Mouse (Mus musculus) frontal cortex, adult (tissue): ENCODE results near the gene Ms4a6b.
"Not testable (repeated sequence)": the region's sequence is repeated elsewhere in the genome, so short reads cannot be mapped to it uniquely, and the experiment has no call there.

Experiments
- ATAC-seq: cut with Nextera tagmentation; 2 replicates; pipeline ENCODE4 v1.9.2; 2017; ENCODE audit warnings: mild to moderate bottlenecking, moderate library complexity, mixed read lengths; ENCODE audit not compliant: low TSS enrichment

The Ms4a6b gene

GRCm38 (mm10) chr19:11516246-11516645 is at the start of gene Ms4a6b:
TSS of gene Ms4a6b (plus strand) at chr19:11516512.
- no peak for ATAC-seq

DNA sequence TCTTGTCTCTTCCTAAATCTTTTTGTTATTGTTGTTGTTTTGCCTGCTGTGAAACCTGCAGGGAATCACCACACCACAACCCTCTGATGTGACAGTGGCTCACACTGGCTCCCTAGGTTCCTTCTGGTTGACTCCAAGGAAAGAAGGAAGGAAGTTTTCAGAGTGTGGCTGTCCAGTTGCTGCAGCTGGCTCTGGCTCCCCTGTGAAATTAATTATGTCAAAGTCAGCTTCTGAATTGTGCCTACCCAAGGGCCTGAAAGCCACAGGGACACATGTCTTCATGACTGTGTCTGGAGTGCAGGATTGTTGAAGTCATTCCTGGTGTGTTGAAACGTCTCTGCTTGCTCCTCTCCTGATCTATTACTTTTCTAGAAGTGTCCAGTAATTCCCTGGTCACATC is 48.0 kb upstream of the Ms4a6b start:
- not testable (repeated sequence) for ATAC-seq

DNA sequence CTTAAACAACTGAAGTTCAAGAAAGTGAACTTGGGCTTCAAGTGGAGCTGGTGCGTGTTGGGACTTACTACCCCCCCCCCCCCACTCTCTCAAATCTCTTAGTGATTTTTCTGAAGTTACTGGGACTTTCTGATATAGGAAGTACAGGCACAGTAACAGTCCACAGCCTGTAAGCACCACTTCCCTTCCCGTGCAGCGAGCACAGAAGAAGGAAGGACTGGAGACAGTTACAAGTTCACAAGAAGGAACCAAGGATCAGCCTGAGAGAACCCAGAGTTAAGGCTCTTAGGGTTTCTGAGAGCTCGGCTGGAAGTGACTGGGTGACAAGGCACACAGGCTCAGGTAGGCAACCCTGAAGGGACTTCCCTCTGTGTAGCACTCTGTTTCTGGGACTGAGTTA is 47.1 kb upstream of the Ms4a6b start, which contains the start of gene Ms4a6c:
Gene Ms4a6c, plus strand, starts transcription at position 152 of the 400 bp plus-strand sequence.
- ATAC-seq: not testable (repeated sequence)

- ATAC-seq: no peak
Observed at GRCm38 (mm10) chr19:11479714-11480113, 36.6 kb upstream of the Ms4a6b start.

DNA sequence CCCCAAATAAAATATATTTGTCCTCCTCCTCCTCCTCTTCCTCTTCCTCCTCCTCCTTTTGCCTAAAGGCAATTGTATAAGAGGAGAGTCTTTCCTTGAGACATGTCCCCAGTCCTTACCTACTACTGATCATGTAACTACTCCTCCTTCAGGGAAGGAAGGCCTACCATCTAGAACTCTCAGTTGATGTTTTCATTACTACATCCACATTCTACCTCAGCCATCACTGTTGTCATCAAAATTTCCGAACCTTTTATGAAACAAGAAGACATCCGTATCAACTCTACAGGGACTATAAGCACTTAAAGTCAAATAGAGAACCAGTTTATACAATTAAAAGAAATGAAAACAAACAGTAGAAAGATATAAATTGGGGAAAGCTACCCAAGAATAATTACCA is 33.6 kb upstream of the Ms4a6b start:
- ATAC-seq: no peak

DNA sequence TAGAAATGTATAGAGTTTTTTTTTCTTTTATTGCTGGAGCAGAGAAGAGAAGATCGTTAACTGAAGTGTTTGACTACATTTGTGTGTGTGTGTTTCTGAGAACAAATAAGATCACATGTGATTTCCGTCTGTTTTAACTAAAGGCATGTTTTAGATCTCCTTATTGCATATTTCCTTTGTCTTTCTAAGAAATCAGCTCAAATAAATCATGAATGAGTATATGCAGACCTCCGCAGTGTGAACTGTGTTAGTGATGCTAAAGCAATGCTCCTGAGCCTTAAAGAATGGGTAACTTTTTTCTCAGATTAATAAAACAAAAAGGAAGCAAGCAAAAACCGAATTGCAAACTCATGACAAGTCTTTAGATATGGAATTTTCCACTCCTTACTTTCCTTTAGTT is 32.4 kb upstream of the Ms4a6b start:
- no peak for ATAC-seq

DNA sequence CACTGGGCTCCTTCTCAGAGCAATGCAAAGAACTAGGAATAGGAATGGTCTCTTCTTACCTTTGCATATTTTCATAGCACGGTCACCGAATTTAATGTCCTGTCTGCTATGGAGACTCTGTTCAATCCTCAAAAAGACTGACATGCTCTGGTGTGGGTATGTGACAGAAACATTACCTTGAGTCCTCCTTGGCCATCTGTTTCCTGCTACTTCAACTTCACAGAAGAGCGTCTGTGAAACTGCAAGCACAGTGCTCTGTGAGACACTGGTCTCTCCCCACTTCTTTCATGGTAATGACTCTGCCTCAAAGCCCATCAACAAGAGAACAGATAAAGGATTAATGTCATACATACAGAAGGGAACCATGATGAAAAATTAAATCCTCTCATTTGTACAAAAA is 31.9 kb upstream of the Ms4a6b start:
- peak; percentile 64 for ATAC-seq

GRCm38 (mm10) chr19:11485266-11485665 is 31.0 kb upstream of the Ms4a6b start:
- no peak for ATAC-seq

- ATAC-seq: peak; percentile 83
Observed at GRCm38 (mm10) chr19:11485746-11486145, 30.6 kb upstream of the Ms4a6b start, which contains the start of gene Gm8369. TSS of gene Gm8369 (plus strand) at chr19:11485938.

- no peak for ATAC-seq
Observed at GRCm38 (mm10) chr19:11486599-11486998, 29.7 kb upstream of the Ms4a6b start.

GRCm38 (mm10) chr19:11491406-11492189 is 24.7 kb upstream of the Ms4a6b start:
- no peak for ATAC-seq

- ATAC-seq: no peak
Observed at GRCm38 (mm10) chr19:11492671-11493070, 23.6 kb upstream of the Ms4a6b start.

DNA sequence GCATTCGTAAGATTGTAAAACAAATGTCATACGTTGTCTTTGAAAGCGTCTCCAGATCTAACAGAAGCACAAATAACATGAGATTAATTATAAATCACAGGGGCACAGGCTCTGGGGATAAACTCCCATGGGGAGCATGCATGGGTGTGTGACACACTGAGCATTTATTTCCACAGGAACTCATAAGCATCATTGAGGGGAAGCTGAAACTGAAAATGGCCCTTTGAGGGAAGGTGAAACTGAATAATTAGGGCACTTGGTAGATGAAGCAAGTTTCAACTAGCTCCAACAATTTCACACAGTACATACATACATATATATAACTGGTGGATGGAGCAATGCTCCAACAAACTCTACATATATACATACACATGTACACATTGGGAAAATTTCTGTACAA is 21.8 kb upstream of the Ms4a6b start:
- ATAC-seq: no peak

DNA sequence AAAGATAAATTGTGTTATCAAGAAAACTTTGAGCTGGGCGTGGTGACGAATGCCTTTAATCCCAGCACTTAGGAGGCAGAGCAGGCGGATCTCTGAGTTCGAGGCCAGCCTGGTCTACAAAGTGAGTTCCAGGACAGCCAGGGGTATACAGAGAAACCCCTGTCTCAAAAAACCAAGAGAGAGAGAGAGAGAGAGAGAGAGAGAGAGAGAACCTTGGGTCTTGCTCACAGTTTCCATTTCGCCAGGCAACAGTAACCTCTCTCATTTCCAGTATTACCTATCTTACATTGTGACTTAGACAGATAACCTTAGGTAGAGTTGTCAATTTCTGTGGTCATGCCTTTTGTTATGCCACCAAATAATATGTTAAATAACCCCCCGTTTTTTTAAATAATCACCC is 20.0 kb upstream of the Ms4a6b start:
- ATAC-seq: no peak

DNA sequence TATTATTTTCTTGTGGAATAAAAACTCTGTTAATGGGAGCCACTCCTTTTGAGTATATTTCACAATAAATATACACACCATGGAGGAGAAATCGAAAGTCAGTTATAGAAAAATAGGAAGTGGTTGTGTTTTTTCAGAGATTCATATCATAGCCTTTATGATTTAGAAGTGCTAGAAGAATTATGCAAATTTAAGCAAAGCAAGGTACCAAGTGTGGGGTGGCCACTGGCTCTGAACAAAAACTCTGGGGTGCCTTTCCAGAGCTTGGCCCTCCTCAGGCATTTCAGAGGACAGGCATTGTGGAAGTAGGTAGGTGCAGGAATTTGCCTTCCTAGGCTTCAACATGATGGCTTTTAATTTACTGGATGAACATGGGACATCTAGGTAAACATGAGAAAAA is 19.0 kb upstream of the Ms4a6b start:
- ATAC-seq: not testable (repeated sequence)

DNA sequence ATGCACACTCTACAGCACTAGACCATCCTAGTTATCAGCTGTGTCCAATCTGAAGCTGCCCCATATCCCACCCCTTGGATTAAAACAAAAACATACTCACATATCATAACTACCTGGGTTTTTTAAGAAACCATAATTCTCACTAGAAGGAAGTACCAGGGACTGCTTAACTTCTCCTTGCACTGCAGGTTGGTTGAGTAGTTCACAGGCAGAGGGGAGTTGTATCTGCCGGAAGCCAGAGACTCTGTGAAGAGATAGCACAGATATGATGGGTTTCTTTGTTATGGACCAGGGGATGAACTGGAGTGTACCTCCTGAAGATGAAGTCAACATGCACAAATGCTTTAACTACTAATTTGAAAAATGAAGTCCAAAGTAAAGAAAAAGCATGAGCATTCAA is 15.5 kb upstream of the Ms4a6b start:
- ATAC-seq: no peak

GRCm38 (mm10) chr19:11501326-11501725 is 15.0 kb upstream of the Ms4a6b start:
- ATAC-seq: no peak

DNA sequence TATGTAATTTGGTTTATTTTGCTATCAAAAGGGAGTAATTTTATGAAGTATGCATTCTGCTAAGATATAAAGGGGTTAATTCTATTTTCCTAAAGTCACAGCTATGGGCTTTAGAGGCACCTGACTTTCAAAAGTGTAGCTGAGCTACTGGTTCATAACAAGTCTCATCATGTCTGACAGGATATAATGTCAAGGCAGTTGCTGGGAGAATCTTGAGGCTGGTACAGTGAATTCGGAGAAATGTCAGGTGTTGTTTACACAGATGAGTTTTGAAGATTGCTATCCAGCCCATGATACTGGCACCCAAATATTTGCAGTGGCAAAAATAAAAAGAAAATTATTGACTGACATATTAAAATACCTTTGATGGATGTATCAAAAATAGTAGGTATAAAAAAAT is 11.5 kb upstream of the Ms4a6b start:
- ATAC-seq: no peak

- no peak for ATAC-seq
Observed at GRCm38 (mm10) chr19:11513458-11513857, 2.9 kb upstream of the Ms4a6b start.

DNA sequence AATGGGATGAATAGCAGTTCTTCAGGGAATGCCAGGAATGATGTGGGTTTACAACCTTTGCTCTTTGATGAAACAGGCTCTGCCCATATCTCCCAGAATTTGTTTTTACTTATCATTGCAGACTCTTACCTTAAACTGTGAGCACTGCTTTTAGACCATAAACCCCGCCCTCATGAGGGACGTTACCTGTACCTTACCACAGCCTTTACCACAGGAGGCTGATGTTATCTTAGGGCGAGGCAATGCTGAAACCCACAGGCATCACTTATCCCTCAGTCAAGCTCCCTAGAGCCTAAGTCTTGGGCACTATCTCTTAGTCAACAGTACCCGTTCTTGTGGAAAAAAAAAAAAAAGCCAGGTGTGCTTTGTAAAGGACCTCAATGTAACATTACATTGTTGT is 533 bp downstream of the Ms4a6b start:
- no peak for ATAC-seq

- ATAC-seq: not testable (repeated sequence)
Observed at GRCm38 (mm10) chr19:11517373-11517772, 1.1 kb downstream of the Ms4a6b start.

DNA sequence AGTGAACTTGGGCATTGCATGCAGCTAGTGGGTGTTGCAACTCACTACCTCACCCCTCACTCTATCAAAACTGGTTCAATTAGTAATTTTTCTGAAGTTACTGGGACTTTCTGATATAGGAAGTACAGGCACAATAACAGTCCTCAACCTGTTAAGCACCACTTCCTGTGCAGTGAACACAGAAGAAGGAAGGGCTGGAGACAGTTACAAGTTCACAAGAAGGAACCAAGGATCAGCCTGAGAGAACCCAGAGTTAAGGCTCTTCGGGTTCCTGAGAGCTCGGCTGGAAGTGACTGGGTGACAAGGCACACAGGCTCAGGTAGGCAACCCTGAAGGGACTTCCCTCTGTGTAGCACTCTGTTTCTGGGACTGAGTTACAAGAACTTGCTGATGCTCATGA is 2.0 kb downstream of the Ms4a6b start:
- not testable (repeated sequence) for ATAC-seq

DNA sequence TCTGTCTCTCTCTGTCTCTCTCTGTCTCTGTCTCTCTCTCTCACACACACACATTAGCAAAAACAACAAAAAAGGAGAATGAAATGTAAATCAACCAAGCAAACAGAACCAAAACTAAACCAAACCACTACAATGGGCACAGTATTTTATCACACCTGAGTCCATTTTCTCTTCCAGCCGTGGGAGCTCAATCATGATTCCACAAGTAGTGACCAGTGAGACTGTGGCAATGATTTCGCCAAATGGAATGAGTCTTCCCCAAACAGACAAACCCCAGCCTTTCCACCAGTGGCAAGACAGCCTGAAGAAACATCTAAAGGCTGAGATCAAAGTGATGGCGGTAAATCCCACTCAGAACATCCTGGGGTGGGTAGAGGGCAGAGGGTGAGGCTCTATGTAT is 3.8 kb downstream of the Ms4a6b start:
- no peak for ATAC-seq

DNA sequence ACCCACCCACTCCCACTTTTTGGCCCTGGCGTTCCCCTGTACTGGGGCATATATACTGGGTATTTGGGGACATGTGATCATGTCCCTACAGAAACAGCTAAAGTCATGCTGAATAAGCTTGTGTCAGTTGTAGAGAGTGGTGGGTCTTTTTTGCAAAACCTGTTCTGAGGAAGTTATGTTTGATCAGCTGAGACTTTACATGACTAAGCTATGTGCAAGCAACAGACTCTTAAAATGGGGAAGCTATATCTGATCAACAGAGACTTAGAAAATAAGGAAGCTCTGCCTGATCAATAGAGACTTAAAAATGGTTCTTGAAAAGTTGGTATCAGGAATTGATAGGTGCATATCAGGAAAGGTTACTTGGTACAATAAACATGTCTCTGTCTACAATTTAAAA is 17.1 kb downstream of the Ms4a6b start:
- no peak for ATAC-seq
